Mouse (Mus musculus) stomach, postnatal 0 days (tissue): ENCODE measurements around the gene Il23a. TPM values are rescaled to one million over a fixed set of nuclear protein-coding genes. Genes with fewer than 3 reads are reported as not detected.
"Not testable (repeated sequence)": the region's sequence is repeated elsewhere in the genome, so short reads cannot be mapped to it uniquely, and the experiment has no call there.

ENCODE experiments used
- ATAC-seq: fragments of 200-750 bp; cut with Nextera tagmentation; 2 replicates; pipeline ENCODE4 v1.8.0; 2017; ENCODE audit not compliant: low FRiP score, low TSS enrichment
- DNase-seq: peaks from one replicate; pipeline ENCODE4 v3.0.0-alpha.2; 2016; ENCODE audit warnings: low spot score
- H3K27ac ChIP-seq: fragments of 300-500 bp; sonication (generic); replicated peaks from 2 replicates; pipeline ENCODE4 v1.5.1; 2014; ENCODE audit warnings: mild to moderate bottlenecking, control low read depth
- H3K27me3 ChIP-seq: fragments of 300-500 bp; sonication (generic); 2 replicates; pipeline ENCODE4 v1.6.1; 2014; ENCODE audit warnings: low read length; ENCODE audit not compliant: control insufficient read depth, insufficient read depth
- H3K36me3 ChIP-seq: fragments of 300-500 bp; sonication (generic); 2 replicates; pipeline ENCODE4 v1.6.1; 2014; ENCODE audit warnings: low read length, mixed read lengths; ENCODE audit not compliant: control insufficient read depth, insufficient read depth
- H3K4me1 ChIP-seq: fragments of 300-500 bp; sonication (generic); replicated peaks from 2 replicates; pipeline ENCODE4 v1.6.1; 2014; ENCODE audit warnings: antibody characterized with exemption; ENCODE audit not compliant: control insufficient read depth, insufficient read depth
- H3K4me2 ChIP-seq: fragments of 300-500 bp; sonication (generic); replicated peaks from 2 replicates; pipeline ENCODE4 v1.6.1; 2014; ENCODE audit warnings: low read depth, mild to moderate bottlenecking, control low read depth, moderate library complexity
- H3K4me3 ChIP-seq: fragments of 300-500 bp; sonication (generic); 2 replicates; pipeline ENCODE4 v1.5.1; 2014; ENCODE audit warnings: low read depth, low read length, control low read depth
- H3K9ac ChIP-seq: fragments of 300-500 bp; sonication (generic); 2 replicates; pipeline ENCODE4 v1.6.1; 2014; ENCODE audit warnings: mild to moderate bottlenecking, low read length, control low read depth, mixed read lengths
- H3K9me3 ChIP-seq: fragments of 300-500 bp; sonication (generic); 2 replicates; pipeline ENCODE4 v1.6.1; 2016; ENCODE audit warnings: low read length; ENCODE audit not compliant: control insufficient read depth
- CTCF ChIP-seq: IDR thresholded peaks from 2 replicates; pipeline ENCODE4 v1.5.1; 2016; ENCODE audit warnings: antibody characterized with exemption, low read depth, mild to moderate bottlenecking, moderate library complexity
- EP300 ChIP-seq: optimal IDR thresholded peaks from 2 replicates; pipeline ENCODE3; 2016; ENCODE audit warnings: antibody characterized with exemption
- WGBS: fragments of 180-500 bp; shearing (Covaris S2); extraction: QIAGEN DNeasy Blood & Tissue Kit; methylation state at CpG from one replicate; pipeline ENCODE4 v1.1.7; 2014; 5-methylcytosine and 5-hydroxymethylcytosine counted together
- polyA plus RNA-seq: library from polyadenylated mRNA; unstranded; fragments of >200 nt; fragmentation: Nextera tagmentation; extraction: Ambion mirVana; gene quantifications from 2 replicates; pipeline ENCODE4 v1.2.1, GENCODE M21; 2015

Gene Il23a
- polyA plus RNA-seq, 1 experiment from 2014 or later = 0.35 TPM

DNA sequence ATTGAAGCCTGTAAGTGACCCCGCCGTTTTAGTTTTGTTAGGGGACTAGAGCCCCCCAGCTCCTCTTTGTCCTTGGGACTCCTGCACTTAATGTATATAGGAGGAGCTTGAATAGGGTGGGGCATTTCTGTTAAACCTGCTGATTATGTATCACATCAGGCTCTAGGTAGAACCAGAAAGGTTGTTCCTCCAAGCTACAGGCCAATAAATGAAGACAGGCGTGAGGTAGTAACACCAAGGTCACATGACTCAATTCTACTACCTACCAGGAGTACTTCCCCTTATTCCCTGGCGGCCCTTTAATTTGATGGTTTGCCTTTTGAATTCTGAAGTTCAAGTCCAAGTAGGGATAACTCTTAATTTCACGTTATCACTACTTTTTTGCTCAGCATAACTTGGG lies 39.9 kb upstream of the Il23a start:
- DNase-seq (no peak), ATAC-seq (peak; percentile 43)
- peaks cover 3% of the 10 kb centered on the region; the same call in 1 of the 2 replicates for H3K4me1 ChIP-seq
- H3K36me3 ChIP-seq = no peaks in the 10 kb centered on the region
- H3K4me2 ChIP-seq = peak overlapping the region; percentile 85
- whole genome bisulfite sequencing = 11% methylated on average over 5 of the region's 5 CpGs
- peak overlapping the region; percentile 89 for H3K9ac ChIP-seq
- peak overlapping the region; percentile 84 for H3K4me3 ChIP-seq
- TF ChIP-seq CTCF (no peak), EP300 (no peak)
- peak overlapping the region; percentile 97 for H3K27ac ChIP-seq
- H3K27me3 ChIP-seq = no peaks in the 10 kb centered on the region
- H3K9me3 ChIP-seq = no peaks in the 10 kb centered on the region

DNA sequence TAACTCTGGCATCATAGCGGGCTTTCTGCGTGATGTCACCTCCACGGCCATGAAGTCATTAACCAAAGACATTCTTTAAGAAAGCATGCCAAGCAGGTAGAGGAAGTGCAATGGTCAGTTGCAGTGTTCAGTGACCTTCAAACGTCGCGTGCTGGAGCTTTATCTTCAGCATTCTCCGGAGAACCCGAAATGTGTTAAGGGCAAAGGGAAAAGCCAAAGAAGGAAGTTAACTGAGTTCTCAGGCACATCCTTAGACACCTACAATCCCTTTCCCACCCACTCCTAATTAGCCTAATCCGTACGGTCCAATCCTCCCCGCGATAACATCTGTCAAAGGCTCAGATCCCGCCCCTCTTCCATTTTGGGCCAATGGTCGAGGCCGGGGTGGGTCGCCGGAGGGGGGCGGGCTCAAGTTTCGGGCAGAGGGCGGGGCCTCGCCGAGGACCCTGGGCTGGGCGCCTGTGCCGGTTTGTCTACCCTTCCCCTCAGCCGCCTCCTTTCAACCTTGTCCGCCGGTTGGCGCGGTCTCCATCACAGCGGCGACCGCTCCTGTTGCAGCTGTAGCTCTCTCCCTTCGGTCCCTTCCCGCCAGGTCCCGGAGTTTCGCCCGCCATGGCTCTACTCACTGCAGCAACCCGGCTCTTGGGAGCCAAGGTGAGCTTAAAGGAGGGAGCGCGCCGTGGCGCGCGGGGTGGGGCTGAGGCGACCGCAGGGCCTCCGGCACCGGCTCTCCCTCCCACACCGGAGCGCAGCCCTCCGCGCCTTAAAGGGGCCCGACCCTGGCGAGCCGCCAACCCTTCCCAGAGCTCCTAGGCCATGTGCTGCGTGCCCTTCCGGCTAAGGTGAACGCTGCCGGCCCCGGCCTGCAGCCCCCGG lies 39.0 kb upstream of the Il23a start, which contains the start of gene Cs:
Gene Cs (plus strand): TSS at position 429 of the 876 bp plus-strand sequence.
- under 1% methylated on average over 58 of the region's 61 CpGs for WGBS
- Histone ChIP-seq H3K4me2 (peak within 1 kb of the TSS; percentile 85), H3K9me3 (no peaks in the 10 kb centered on the region), H3K27ac (peak within 1 kb of the TSS; percentile 97), H3K27me3 (no peaks in the 10 kb centered on the region), H3K9ac (peak within 1 kb of the TSS; percentile 89), H3K4me3 (peak within 1 kb of the TSS; percentile 84), H3K4me1 (peaks cover 3% of the 10 kb centered on the region; the same call in 1 of the 2 replicates), H3K36me3 (no peaks in the 10 kb centered on the region)
- DNase-seq (peak; percentile 97), ATAC-seq (peak; percentile 95)
- TF ChIP-seq EP300 (peak; percentile 85), CTCF (peak; percentile 12; the same call in 1 of the 2 replicates)

DNA sequence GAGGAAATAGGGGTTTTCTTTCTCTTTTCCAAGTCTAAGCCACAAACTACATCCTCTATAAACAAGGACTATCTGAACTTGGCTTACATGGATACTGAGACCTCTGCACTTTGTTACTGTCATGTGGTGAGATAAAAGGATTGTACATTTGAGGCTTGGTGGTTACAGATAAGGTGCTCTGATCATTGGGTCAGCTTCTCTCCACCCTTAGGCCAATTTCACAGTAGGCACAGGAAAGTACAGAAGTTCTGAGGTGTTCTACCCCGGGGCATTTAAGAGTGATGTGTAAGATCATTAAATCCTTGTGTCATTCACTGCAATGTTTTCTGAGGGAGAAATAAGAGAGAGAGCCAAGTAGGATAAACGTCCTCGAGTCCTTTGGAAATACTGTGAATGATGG lies 38.0 kb upstream of the Il23a start:
- no peak overlapping the region for H3K4me3 ChIP-seq
- no peaks in the 10 kb centered on the region for H3K27me3 ChIP-seq
- no peak overlapping the region; the same call in 1 of the 2 replicates for H3K9ac ChIP-seq
- H3K4me2 ChIP-seq = no peak overlapping the region; the same call in 1 of the 2 replicates
- DNase-seq (no peak), ATAC-seq (no peak)
- H3K36me3 ChIP-seq = no peaks in the 10 kb centered on the region
- TF ChIP-seq CTCF = no peak
- H3K27ac ChIP-seq = peak overlapping the region; percentile 97; the same call in 1 of the 2 replicates
- WGBS = 74% methylated on average over 3 of the region's 3 CpGs
- no peaks in the 10 kb centered on the region for H3K9me3 ChIP-seq
- H3K4me1 ChIP-seq = peaks cover 3% of the 10 kb centered on the region; the same call in 1 of the 2 replicates

DNA sequence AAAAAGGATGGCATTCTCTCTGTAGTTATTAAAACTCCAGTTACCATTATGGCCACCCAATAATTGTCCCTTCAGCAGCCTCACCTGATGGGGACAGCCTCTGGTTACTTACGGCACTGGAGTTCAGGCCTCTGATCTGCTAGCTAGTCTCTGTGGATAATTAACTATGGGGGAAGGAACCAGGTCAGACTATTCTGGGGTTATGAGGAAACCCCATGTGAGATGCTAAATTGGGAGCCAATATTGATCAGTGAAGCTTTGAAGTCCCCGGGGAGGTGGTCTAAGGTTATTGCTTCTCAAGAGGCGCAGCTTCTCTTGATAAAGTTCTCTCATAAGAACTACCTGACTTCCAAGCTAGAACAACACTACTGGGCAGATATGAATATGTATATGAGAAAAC lies 37.6 kb upstream of the Il23a start:
- 89% methylated on average over 3 of the region's 3 CpGs for WGBS
- no peak overlapping the region for H3K9ac ChIP-seq
- no peak overlapping the region for H3K4me3 ChIP-seq
- H3K36me3 ChIP-seq = no peaks in the 10 kb centered on the region
- DNase-seq (no peak), ATAC-seq (no peak)
- peaks cover 3% of the 10 kb centered on the region; the same call in 1 of the 2 replicates for H3K4me1 ChIP-seq
- no peak overlapping the region for H3K27ac ChIP-seq
- H3K4me2 ChIP-seq = no peak overlapping the region
- H3K9me3 ChIP-seq = no peaks in the 10 kb centered on the region
- H3K27me3 ChIP-seq = no peaks in the 10 kb centered on the region
- no peak for TF ChIP-seq EP300
- no peak for TF ChIP-seq CTCF

DNA sequence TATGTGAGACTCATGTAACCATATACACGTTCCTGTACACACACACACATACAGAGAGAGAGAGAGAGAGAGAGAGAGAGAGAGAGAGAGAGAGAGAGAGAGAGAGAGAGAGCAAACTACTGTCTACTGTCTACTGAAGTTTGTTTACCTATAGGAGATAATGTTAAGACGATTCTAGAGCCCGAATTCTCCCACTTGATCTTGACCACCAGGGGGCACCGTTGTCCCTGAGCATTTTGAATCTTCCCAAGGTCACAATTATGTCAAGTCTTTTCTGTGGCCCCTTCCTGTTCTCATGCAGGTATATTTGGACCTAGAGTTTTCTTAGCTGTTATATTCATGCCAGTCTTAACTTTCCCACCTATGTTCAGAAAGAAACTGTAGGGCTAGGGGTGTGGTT lies 37.0 kb upstream of the Il23a start:
- Histone ChIP-seq H3K9ac (no peak overlapping the region), H3K4me3 (no peak overlapping the region), H3K27me3 (no peaks in the 10 kb centered on the region), H3K4me2 (no peak overlapping the region), H3K27ac (no peak overlapping the region), H3K4me1 (peaks cover 3% of the 10 kb centered on the region; the same call in 1 of the 2 replicates), H3K36me3 (no peaks in the 10 kb centered on the region), H3K9me3 (no peaks in the 10 kb centered on the region)
- TF ChIP-seq CTCF = peak; percentile 91
- TF ChIP-seq EP300 = no peak
- WGBS = 2% methylated on average over 4 of the region's 4 CpGs
- DNase-seq (peak; percentile 78), ATAC-seq (no peak)

DNA sequence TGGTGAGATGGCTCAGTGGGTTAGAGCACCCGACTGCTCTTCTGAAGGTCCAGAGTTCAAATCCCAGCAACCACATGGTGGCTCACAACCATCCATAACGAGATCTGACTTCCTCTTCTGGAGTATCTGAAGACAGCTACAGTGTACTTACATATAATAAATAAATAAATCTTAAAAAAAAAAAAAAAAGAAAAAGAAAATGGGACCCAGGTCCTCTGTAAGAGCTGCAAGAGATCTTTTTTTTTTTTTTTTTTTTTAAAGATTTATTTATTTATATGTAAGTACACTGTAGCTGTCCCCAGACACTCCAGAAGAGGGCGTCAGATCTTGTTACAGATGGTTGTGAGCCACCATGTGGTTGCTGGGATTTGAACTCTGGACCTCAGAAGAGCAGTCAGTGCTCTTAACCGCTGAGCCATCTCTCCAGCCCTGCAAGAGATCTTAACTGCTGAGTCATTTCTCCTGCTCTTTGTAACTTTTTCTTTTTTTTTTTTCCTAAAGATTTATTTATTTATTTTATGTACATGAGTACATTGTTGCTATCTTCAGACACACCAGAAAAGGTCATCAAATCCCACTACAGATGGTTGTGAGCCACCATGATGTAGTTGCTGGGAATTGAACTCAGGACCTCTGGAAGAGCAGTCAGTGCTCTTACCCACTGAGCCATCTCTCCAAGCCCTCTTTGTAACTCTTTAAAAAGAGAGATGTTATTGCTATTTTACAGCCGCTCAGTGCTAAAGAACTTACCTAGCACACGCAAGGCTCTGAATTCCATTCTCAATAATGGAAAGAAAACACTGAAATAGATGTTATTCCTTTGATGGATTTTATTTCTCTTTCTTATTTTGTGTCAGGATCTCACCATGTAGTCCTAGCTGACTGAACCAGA lies 34.1 kb upstream of the Il23a start:
- H3K27me3 ChIP-seq, DNase-seq, H3K4me1 ChIP-seq, H3K4me3 ChIP-seq, H3K27ac ChIP-seq, H3K9ac ChIP-seq, H3K36me3 ChIP-seq, H3K4me2 ChIP-seq, H3K9me3 ChIP-seq, ATAC-seq: not testable (repeated sequence)
- 79% methylated on average over 6 of the region's 6 CpGs for whole genome bisulfite sequencing
